Mouse (Mus musculus) embryonic fibroblast, embryonic 13.5 days (primary cell): ENCODE measurements at regions not wholly inside any gene's neighbourhood (a gene's known extent, or its start where the extent isn't known, plus 50 kb on each side); places are given as distances from the start of the nearest gene placed in this dataset.

ENCODE experiments used
- CTCF ChIP-seq: IDR thresholded peaks from 2 replicates; pipeline ENCODE4 v1.5.1; 2011; ENCODE audit warnings: mild to moderate bottlenecking, control low read depth, low read length, moderate library complexity, borderline replicate concordance; ENCODE audit not compliant: insufficient read depth
- POLR2A ChIP-seq: IDR thresholded peaks from 2 replicates; pipeline ENCODE4 v1.6.1; 2011; ENCODE audit warnings: low read depth, mild to moderate bottlenecking, control low read depth, low read length, moderate library complexity

- TF ChIP-seq POLR2A (no peak), CTCF (no peak)
These were observed 246.6 kb downstream of the Mef2c start for GRCm38 (mm10) chr13:83750437-83750836.
